In genomic region chr9:113645153-113645836, GRCm38 (mm10) we compare ENCODE assay signal across 9 mouse cellular contexts.
DNase-seq lines count a peak whose midpoint lies in the region; ATAC-seq and TF ChIP-seq lines count a peak whose summit lies in the region.
"Had no signal": no experiment of that assay in that cellular context is flagged by ENCODE, and none has a peak within 500 bp of the region (broad histone marks: within the 10 kb centered on the region; RNA-seq: fewer than 3 reads in every experiment).

No protein-coding gene starts in this region.

- peaks cover 6% of the 10 kb centered on the region; the same call in 1 of the 2 replicates for H3K4me1 ChIP-seq in heart, embryonic 10.5 days
- no peaks in the 10 kb centered on the region for H3K4me1 ChIP-seq in forebrain, postnatal 0 days (ENCODE audit: insufficient read depth)
- peaks cover 3% of the 10 kb centered on the region for H3K4me1 ChIP-seq in hindbrain, embryonic 16.5 days (ENCODE audit: control insufficient read depth, insufficient read depth, low read depth, low read length)
- H3K4me1 ChIP-seq in midbrain, embryonic 13.5 days (replicated peaks), result peaks cover 8% of the 10 kb centered on the region; the same call in 1 of the 2 replicates
- H3K4me1 ChIP-seq in spleen, adult 2 months (ENCODE audit: control insufficient read depth, insufficient read depth, insufficient read length), result 0 out of 2 replicates have a peak, but pooled peaks cover 2% of the 10 kb centered on the region

- peak; percentile 81 for ATAC-seq in forebrain, postnatal 0 days
- peak; percentile 61 for ATAC-seq in hindbrain, embryonic 16.5 days
- ATAC-seq in midbrain, embryonic 13.5 days, result peak; percentile 80

- no peak overlapping the region for H3K9ac ChIP-seq in forebrain, postnatal 0 days
- H3K9ac ChIP-seq in hindbrain, embryonic 16.5 days (ENCODE audit: low read depth, low read length), result no peak overlapping the region
- no peak overlapping the region for H3K9ac ChIP-seq in midbrain, embryonic 13.5 days (replicated peaks)

- no peaks in the 10 kb centered on the region for H3K27me3 ChIP-seq in heart, embryonic 10.5 days (ENCODE audit: insufficient read depth, poor library complexity, severe bottlenecking)
- no peaks in the 10 kb centered on the region for H3K27me3 ChIP-seq in forebrain, postnatal 0 days (ENCODE audit: insufficient read depth, low read length)
- no peaks in the 10 kb centered on the region for H3K27me3 ChIP-seq in hindbrain, embryonic 16.5 days (replicated peaks; ENCODE audit: control insufficient read depth, insufficient read depth, low read length)
- no peaks in the 10 kb centered on the region for H3K27me3 ChIP-seq in midbrain, embryonic 13.5 days
- no peaks in the 10 kb centered on the region for H3K27me3 ChIP-seq in spleen, adult 2 months (ENCODE audit: control insufficient read depth, insufficient read depth, low read length)

- TF ChIP-seq POLR2A in spleen, adult 2 months (IDR thresholded peaks at IDR 0.05; ENCODE audit: low read depth, low read length), result no peak

- H3K4me2 ChIP-seq in forebrain, postnatal 0 days (ENCODE audit: low read depth), result no peak overlapping the region
- no peak overlapping the region for H3K4me2 ChIP-seq in hindbrain, embryonic 16.5 days (ENCODE audit: low read length)
- no peak overlapping the region for H3K4me2 ChIP-seq in midbrain, embryonic 13.5 days (replicated peaks)

- H3K27ac ChIP-seq in heart, embryonic 10.5 days, result no peak overlapping the region
- no peak overlapping the region for H3K27ac ChIP-seq in forebrain, postnatal 0 days (ENCODE audit: low read depth, low read length)
- H3K27ac ChIP-seq in hindbrain, embryonic 16.5 days (ENCODE audit: low read depth, low read length), result no peak overlapping the region
- H3K27ac ChIP-seq in left cerebral cortex, adult 2 months, result peak overlapping the region; percentile 77
- H3K27ac ChIP-seq in midbrain, embryonic 13.5 days, result no peak overlapping the region
- no peak overlapping the region for H3K27ac ChIP-seq in spleen, adult 2 months (ENCODE audit: insufficient read depth, low read length)

- no peaks in the 10 kb centered on the region for H3K36me3 ChIP-seq in heart, embryonic 10.5 days
- H3K36me3 ChIP-seq in forebrain, postnatal 0 days (ENCODE audit: insufficient read depth), result no peaks in the 10 kb centered on the region
- H3K36me3 ChIP-seq in hindbrain, embryonic 16.5 days (ENCODE audit: control insufficient read depth, insufficient read depth, low read length), result no peaks in the 10 kb centered on the region
- no peaks in the 10 kb centered on the region for H3K36me3 ChIP-seq in midbrain, embryonic 13.5 days
- no peaks in the 10 kb centered on the region for H3K36me3 ChIP-seq in spleen, adult 2 months (ENCODE audit: control insufficient read depth, insufficient read depth, low read length)

- H3K9me3 ChIP-seq in heart, embryonic 10.5 days, result no peaks in the 10 kb centered on the region
- H3K9me3 ChIP-seq in forebrain, postnatal 0 days (ENCODE audit: low read length), result no peaks in the 10 kb centered on the region
- no peaks in the 10 kb centered on the region for H3K9me3 ChIP-seq in hindbrain, embryonic 16.5 days (ENCODE audit: control insufficient read depth, low read length)
- no peaks in the 10 kb centered on the region for H3K9me3 ChIP-seq in midbrain, embryonic 13.5 days

- intact Hi-C loops in left cerebral cortex, adult 2 months (cut with DNase I), result loop anchor here (5.0 to 10.0 kb wide), 2 partner anchors 830 to 1703 kb away; no protein-coding TSS in a partner anchor

- no peak overlapping the region for H3K4me3 ChIP-seq in heart, embryonic 10.5 days
- H3K4me3 ChIP-seq in forebrain, postnatal 0 days (ENCODE audit: low read depth, low read length), result no peak overlapping the region
- no peak overlapping the region for H3K4me3 ChIP-seq in hindbrain, embryonic 16.5 days (ENCODE audit: low read length)
- no peak overlapping the region for H3K4me3 ChIP-seq in left cerebral cortex, adult 2 months
- H3K4me3 ChIP-seq in midbrain, embryonic 13.5 days (replicated peaks), result no peak overlapping the region
- no peak overlapping the region for H3K4me3 ChIP-seq in spleen, adult 2 months (ENCODE audit: extremely low read depth, insufficient read depth, insufficient read length)
- H3K4me3 ChIP-seq: myocyte had no signal

- DNase-seq in heart, adult 8-10 months (ENCODE audit: low spot score), result peak; percentile 48
- no peak for DNase-seq in heart, embryonic 10.5 days (ENCODE audit: low spot score)
- DNase-seq in cerebellum, adult 11-12 months, result peak; percentile 56
- DNase-seq in forebrain, postnatal 0 days, result peak; percentile 92
- DNase-seq in left cerebral cortex, adult 2 months (ENCODE audit: extremely low spot score in 1 of 2, low spot score in 2 of 2), result peak; percentile 70 to 78
- peak in 1 of 2 experiments; percentile 31 for DNase-seq in spleen, adult 2 months (ENCODE audit: low read depth in 1 of 2, low spot score in 2 of 2)

- 35% methylated on average over 8 of the region's 11 CpGs for WGBS in heart, embryonic 10.5 days
- 6% methylated on average over 8 of the region's 11 CpGs for WGBS in forebrain, postnatal 0 days
- 21% methylated on average over 10 of the region's 11 CpGs for WGBS in hindbrain, embryonic 16.5 days
- 30% methylated on average over 9 of the region's 11 CpGs for WGBS in midbrain, embryonic 13.5 days
- WGBS in spleen, adult 2 months, result 38% methylated on average over 10 of the region's 11 CpGs

- peak; percentile 88 for TF ChIP-seq CTCF in forebrain, postnatal 0 days (IDR thresholded peaks at IDR 0.05; ENCODE audit: low read depth)
- TF ChIP-seq CTCF in left cerebral cortex, adult 2 months (IDR thresholded peaks at IDR 0.05), result peak; percentile 87
- peak; percentile 35; the same call in 1 of the 2 replicates for TF ChIP-seq CTCF in spleen, adult 2 months (IDR thresholded peaks at IDR 0.05; ENCODE audit: extremely low read depth, insufficient read depth, insufficient read length, insufficient replicate concordance)

Comparison
In these comparisons a context has a peak if more than half of its experiments do, and no peak if none do; other contexts are left out.
1. CTCF ChIP-seq: peak in every context shown above with its lines; median percentile 88 in forebrain, postnatal 0 days; 87 in left cerebral cortex, adult 2 months; 35 in spleen, adult 2 months.